Mouse (Mus musculus) midbrain, embryonic 15.5 days (tissue): ENCODE results near the gene Gsc2. TPM values are rescaled to one million over a fixed set of nuclear protein-coding genes. Genes with fewer than 3 reads are reported as not detected.

ENCODE experiments used
- ATAC-seq: fragments of 200-750 bp; cut with Nextera tagmentation; replicated peaks from 2 replicates; pipeline ENCODE4 v1.8.0; 2017; ENCODE audit warnings: moderate TSS enrichment
- H3K27ac ChIP-seq: fragments of 300-500 bp; sonication (generic); 2 replicates; pipeline ENCODE4 v1.5.1; 2015; ENCODE audit warnings: mild to moderate bottlenecking, inconsistent platforms
- H3K27me3 ChIP-seq: fragments of 300-500 bp; sonication (generic); replicated peaks from 2 replicates; pipeline ENCODE4 v1.6.1; 2015; ENCODE audit warnings: inconsistent platforms
- H3K36me3 ChIP-seq: fragments of 300-500 bp; sonication (generic); replicated peaks from 2 replicates; pipeline ENCODE4 v1.6.1; 2015; ENCODE audit warnings: inconsistent platforms
- H3K4me1 ChIP-seq: fragments of 300-500 bp; sonication (generic); 2 replicates; pipeline ENCODE4 v1.6.1; 2015; ENCODE audit warnings: inconsistent platforms
- H3K4me2 ChIP-seq: fragments of 300-500 bp; sonication (generic); 2 replicates; pipeline ENCODE4 v1.6.1; 2015; ENCODE audit warnings: inconsistent platforms, mild to moderate bottlenecking, moderate library complexity
- H3K4me3 ChIP-seq: fragments of 300-500 bp; sonication (generic); 2 replicates; pipeline ENCODE4 v1.5.1; 2015; ENCODE audit warnings: mild to moderate bottlenecking, inconsistent platforms
- H3K9ac ChIP-seq: fragments of 300-500 bp; sonication (generic); 2 replicates; pipeline ENCODE4 v1.6.1; 2015; ENCODE audit warnings: mild to moderate bottlenecking, inconsistent platforms
- H3K9me3 ChIP-seq: fragments of 300-500 bp; sonication (generic); 2 replicates; pipeline ENCODE4 v1.6.1; 2016; ENCODE audit warnings: inconsistent platforms
- WGBS: fragments of 180-500 bp; shearing (Covaris S2); methylation state at CpG from one replicate; pipeline ENCODE4 v1.1.7; 2015; ENCODE audit warnings: mixed read lengths; 5-methylcytosine and 5-hydroxymethylcytosine counted together
- polyA plus RNA-seq: library from polyadenylated mRNA; unstranded; fragments of >200 nt; fragmentation: Nextera tagmentation; extraction: Ambion mirVana; gene quantifications from 2 replicates; pipeline ENCODE4 v1.2.1, GENCODE M21; 2015

Gsc2 gene
- polyA plus RNA-seq, 1 experiment from 2014 or later, result 1.1 TPM

DNA sequence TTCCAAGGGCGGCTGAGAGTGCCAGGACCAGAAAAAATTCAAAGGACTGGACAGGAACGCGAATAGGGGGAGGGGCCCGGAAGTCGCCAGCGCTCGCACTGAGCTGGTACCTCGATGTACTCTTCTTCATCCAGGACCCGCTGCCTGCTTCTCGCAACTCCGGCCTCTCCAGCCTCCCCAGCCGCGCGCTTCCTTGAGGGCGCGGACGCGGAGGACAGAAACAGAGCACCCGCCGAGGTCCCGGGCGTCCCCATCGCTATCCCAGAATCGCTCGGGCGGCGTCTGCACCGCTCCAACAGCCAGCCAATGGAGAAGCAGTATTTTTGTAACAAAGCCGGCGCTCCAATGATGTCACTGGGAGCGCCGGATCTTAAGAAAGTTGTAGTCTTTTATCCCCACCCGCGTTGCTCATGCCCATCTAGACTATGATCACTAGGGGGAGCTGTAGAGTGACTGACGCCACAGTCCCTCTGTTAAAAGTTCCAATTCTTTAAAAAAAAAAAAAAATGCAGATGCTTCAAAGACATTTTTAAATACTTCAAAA lies 3.7 kb downstream of the Gsc2 start, which contains the start of gene Ess2:
Gene Ess2, minus strand, starts transcription at position 297 of the 544 bp plus-strand sequence.
- ATAC-seq, result peak; percentile 94
- Histone ChIP-seq H3K27me3 (peaks cover 46% of the 10 kb centered on the region), H3K9me3 (no peaks in the 10 kb centered on the region), H3K4me1 (peaks cover 24% of the 10 kb centered on the region), H3K4me3 (peak within 1 kb of the TSS; percentile 74), H3K9ac (peak within 1 kb of the TSS; percentile 79), H3K4me2 (peak within 1 kb of the TSS; percentile 77), H3K36me3 (peaks cover 21% of the 10 kb centered on the region), H3K27ac (peak within 1 kb of the TSS; percentile 75)
- WGBS, result under 1% methylated on average over 35 of the region's 35 CpGs

DNA sequence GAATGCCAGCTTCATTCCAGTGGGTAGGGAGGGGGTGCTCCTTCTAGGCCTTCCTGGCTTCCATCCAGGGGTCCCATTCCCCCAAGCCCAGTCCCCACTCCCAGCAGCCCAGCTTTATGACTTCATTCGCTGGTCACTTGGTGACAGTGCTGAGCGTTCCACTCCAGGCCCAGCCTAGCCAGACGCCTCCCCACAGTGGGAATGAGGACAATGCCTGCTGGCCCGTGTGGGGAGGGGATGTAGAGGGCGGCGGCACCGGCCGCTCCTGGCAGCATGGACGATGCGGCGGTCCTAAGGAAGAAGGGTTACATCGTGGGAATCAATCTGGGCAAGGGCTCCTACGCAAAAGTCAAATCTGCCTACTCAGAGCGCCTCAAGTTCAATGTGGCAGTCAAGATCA lies 16.4 kb downstream of the Gsc2 start, which contains the start of the genes Dgcr2 and Tssk2:
Gene Dgcr2, minus strand, starts transcription at position 101 of the 400 bp plus-strand sequence.
Gene Tssk2, plus strand, starts transcription at position 176 of the 400 bp plus-strand sequence.
- H3K9ac ChIP-seq, result no peak within 1 kb of the TSS
- WGBS, result 94% methylated on average over 14 of the region's 14 CpGs
- no peak within 1 kb of the TSS for H3K4me3 ChIP-seq
- ATAC-seq, result no peak
- no peaks in the 10 kb centered on the region for H3K4me1 ChIP-seq
- no peaks in the 10 kb centered on the region for H3K9me3 ChIP-seq
- H3K4me2 ChIP-seq, result no peak within 1 kb of the TSS
- H3K27ac ChIP-seq, result no peak within 1 kb of the TSS
- H3K36me3 ChIP-seq, result peaks cover 45% of the 10 kb centered on the region
- H3K27me3 ChIP-seq, result no peaks in the 10 kb centered on the region

DNA sequence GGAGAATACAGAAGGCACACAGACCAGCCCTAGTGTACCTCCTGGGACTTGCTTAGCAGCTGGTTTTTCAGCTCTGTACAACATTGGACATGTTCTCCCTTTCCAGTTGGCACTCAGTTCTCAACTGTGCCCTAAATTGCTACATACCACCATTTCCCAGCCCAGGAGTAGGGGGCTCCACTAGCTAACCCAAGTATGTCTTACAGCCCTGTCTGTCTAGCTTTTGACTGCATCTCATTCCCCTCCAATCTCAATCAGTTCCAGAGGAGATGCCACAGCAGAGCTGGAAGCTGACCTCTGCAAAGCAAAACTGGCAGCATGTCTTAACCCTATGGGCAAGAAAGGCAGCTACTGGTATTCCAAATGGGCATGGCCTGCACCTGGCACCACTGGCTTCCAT lies 18.8 kb downstream of the Gsc2 start:
- Histone ChIP-seq H3K9me3 (no peaks in the 10 kb centered on the region), H3K27me3 (no peaks in the 10 kb centered on the region), H3K4me3 (no peak overlapping the region), H3K4me2 (no peak overlapping the region), H3K36me3 (peaks cover 23% of the 10 kb centered on the region), H3K4me1 (peaks cover 6% of the 10 kb centered on the region), H3K9ac (no peak overlapping the region), H3K27ac (no peak overlapping the region)
- ATAC-seq, result no peak

DNA sequence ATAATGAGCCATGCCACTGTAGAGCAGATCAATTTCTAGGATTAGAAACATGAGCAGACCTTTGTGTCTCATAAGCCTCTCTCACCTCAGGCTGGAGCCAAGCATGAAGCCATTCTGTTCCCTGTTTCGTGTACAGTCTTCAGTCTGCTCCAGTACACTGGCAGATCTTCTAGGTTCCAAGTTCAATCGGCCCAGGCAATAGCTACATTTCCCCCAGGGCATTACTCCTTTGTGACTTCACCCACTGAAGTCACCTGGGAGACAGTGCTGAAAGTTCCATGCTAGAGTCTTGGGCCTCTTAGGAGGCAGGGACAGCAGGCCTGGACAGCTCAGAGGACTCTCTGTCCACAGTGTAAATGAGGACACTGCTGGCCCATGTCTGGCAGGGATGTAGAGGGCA lies 20.9 kb downstream of the Gsc2 start, which contains the start of gene Tssk1:
Gene Tssk1, plus strand, starts transcription at position 301 of the 400 bp plus-strand sequence.
- ATAC-seq, result no peak
- H3K4me3 ChIP-seq, result no peak within 1 kb of the TSS
- no peak within 1 kb of the TSS for H3K9ac ChIP-seq
- 79% methylated on average over 2 of the region's 2 CpGs for WGBS
- no peak within 1 kb of the TSS for H3K4me2 ChIP-seq
- peaks cover 5% of the 10 kb centered on the region; the same call in 1 of the 2 replicates for H3K36me3 ChIP-seq
- H3K27ac ChIP-seq, result no peak within 1 kb of the TSS
- peaks cover 20% of the 10 kb centered on the region for H3K4me1 ChIP-seq
- H3K27me3 ChIP-seq, result no peaks in the 10 kb centered on the region
- no peaks in the 10 kb centered on the region for H3K9me3 ChIP-seq

DNA sequence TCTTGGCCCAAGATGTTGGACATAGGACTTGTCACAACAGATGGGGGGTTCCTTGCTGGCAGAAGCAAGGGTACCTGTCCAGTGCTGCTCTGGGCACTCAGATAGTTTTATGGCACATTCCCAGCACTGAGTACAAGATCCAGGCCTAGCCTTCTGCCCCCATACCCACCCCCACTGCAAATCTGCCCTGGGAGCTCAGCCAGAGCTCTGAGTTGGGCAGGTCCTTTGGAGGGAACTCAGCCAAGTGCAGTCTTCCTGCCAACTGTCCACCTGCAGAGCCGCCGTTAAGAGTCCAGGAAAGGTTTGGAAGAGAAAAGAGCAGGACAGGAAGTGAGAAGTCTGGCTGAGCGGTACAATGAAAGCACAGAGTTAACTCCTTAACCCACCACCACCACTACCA lies 22.3 kb downstream of the Gsc2 start:
- H3K9me3 ChIP-seq, result no peaks in the 10 kb centered on the region
- H3K4me3 ChIP-seq, result no peak overlapping the region
- H3K36me3 ChIP-seq, result no peaks in the 10 kb centered on the region
- H3K9ac ChIP-seq, result no peak overlapping the region
- H3K27me3 ChIP-seq, result no peaks in the 10 kb centered on the region
- H3K27ac ChIP-seq, result no peak overlapping the region
- WGBS, result 81% methylated on average over 3 of the region's 3 CpGs
- 0 out of 2 replicates have a peak overlapping the region, but pooled peaks have one; percentile 53 for H3K4me2 ChIP-seq
- ATAC-seq, result no peak
- H3K4me1 ChIP-seq, result peaks cover 20% of the 10 kb centered on the region

DNA sequence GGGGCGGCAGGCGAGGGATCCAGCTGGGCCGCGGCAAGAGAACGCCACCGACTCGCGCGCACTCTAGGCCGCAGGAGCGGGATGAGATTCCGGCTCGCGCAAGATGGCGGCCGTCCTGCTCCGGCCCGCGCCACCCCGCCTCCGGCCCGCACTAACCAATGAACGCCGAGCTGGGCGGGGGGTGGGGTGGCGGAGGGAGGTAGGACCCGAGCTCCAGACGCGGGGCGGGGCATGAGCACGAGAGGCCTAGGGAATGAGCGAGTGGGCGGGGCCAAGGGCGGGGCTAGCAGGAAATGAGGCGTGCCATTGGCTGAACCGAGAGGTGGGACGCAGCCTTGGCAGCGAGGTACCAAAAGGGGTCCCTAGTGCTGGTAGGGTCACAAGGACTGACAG lies 23.3 kb downstream of the Gsc2 start, which contains the start of gene Gm20518:
Gene Gm20518, minus strand, starts transcription at position 105 of the 393 bp plus-strand sequence.
- WGBS, result under 1% methylated on average over 37 of the region's 38 CpGs
- no peaks in the 10 kb centered on the region for H3K27me3 ChIP-seq
- peak; percentile 97 for ATAC-seq

DNA sequence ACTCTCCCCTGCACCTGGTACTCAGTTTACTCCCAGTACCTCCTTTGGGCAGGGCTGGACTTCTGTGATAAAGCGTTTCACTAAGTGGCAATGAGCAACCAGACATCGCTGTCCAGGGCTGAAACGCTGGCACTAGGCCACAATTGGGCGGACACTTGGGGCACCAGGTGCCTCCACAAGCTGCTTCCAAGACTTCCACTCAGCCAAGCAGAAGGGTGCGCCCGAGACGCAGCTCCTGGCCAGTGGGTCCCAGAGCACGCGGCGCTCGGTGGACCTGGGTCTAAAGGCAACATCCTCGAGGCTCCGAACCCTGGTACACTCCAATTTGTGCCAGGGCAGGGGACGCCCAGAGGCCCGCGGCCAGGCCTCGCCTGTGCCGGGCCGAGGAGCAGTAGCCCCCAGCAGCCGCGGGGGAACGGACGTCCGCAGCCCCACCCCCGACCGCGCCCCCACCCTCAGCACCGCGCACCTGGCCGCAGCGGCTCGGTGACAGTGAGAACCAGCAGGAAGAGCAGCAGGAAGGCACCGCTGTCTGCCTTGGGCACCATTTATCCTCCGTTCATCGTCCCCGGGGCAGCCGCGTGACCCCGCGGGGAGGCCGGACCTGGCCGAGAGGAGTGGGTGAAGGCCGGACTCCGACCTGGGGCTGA lies 23.8 kb downstream of the Gsc2 start:
- under 1% methylated on average over 44 of the region's 44 CpGs for WGBS
- peaks cover 27% of the 10 kb centered on the region for H3K4me1 ChIP-seq
- peak; percentile 68 for ATAC-seq

More for the DNA sequence above, 23.3 kb downstream of the Gsc2 start, which contains the start of gene Gm20518:
- Histone ChIP-seq H3K4me2 (peak within 1 kb of the TSS; percentile 80), H3K4me1 (peaks cover 24% of the 10 kb centered on the region), H3K27ac (peak within 1 kb of the TSS; percentile 97), H3K36me3 (no peaks in the 10 kb centered on the region), H3K9ac (peak within 1 kb of the TSS; percentile 98), H3K9me3 (no peaks in the 10 kb centered on the region), H3K4me3 (peak within 1 kb of the TSS; percentile 78)

DNA sequence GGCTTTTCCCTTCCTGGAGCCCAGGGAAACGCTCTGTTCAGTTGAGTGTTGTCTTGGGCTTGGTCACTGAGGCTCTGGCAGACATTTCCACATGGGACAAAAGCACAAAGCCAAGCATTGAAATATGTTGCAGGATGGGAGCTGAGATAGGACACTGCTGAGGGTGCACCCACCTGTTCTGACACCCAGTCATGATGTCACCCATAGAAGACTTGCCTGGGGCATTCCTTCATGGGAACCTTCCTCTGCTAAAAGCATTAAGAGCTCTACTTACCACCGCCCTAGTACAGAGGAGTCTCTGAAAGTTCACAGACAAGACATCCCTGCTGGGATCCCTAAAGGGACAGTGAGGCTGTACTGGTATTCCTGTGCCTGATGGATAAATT lies 24.5 kb downstream of the Gsc2 start:
- Histone ChIP-seq H3K4me1 (peaks cover 30% of the 10 kb centered on the region), H3K27ac (peak overlapping the region; percentile 97; the same call in 1 of the 2 replicates), H3K9me3 (no peaks in the 10 kb centered on the region), H3K9ac (peak overlapping the region; percentile 98), H3K4me3 (peak overlapping the region; percentile 78), H3K4me2 (peak overlapping the region; percentile 80), H3K36me3 (no peaks in the 10 kb centered on the region), H3K27me3 (no peaks in the 10 kb centered on the region)
- ATAC-seq, result no peak
- 50% methylated on average over 2 of the region's 2 CpGs for WGBS

More for the DNA sequence above, 23.8 kb downstream of the Gsc2 start:
- Histone ChIP-seq H3K36me3 (no peaks in the 10 kb centered on the region), H3K27ac (peak overlapping the region; percentile 97), H3K9ac (peak overlapping the region; percentile 98), H3K27me3 (no peaks in the 10 kb centered on the region), H3K4me2 (peak overlapping the region; percentile 80), H3K4me3 (peak overlapping the region; percentile 78), H3K9me3 (no peaks in the 10 kb centered on the region)

DNA sequence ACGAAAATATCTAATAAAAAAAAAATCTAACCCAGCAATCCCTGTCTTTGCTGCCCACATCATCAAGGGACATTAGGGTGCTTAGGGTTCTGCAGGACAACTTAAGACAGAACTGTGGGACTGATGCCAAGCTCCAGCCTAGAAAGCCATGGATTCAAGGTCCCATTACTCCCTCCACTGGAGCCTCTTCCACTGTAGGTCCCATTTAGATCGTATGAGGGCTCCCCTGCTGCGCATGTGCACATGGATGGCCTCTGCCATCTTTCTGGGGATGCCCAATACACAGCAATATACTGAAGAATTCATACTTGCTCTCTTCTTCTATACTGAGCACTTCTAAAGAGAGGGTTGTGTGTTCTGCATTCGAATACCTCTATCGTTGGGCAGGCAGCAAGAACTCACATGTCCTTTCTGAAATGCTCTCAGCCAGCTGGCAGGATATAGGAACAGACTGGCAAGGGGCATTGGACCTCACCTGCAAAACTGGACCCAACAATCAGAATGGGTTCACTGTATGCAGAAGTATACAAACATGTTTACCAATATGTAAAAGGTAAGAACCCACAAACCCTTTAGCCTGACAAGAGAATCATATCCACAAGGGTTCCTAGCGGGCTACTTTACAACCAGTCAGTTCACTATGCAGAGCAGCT lies 25.0 kb downstream of the Gsc2 start:
- 85% methylated on average over 6 of the region's 6 CpGs for WGBS
- no peak for ATAC-seq

DNA sequence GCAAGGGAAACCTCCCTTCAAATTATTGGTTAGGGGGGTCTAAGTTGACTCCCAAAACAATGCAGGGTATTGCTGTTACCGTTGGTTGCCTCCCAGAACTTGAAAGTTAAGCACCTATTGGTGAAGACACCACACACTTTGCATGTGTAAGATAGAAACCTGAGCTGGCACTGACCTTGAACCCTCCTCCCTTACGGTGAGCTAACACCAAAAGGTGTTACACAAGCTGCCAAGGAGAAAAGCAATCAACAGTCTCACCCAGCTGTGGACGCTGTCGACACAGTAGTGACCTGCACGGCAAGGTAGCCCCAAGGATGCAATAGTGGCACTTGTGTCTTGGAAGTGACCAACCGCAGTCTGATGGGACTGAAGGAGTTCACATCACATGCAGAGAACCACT lies 30.7 kb downstream of the Gsc2 start:
- no peak for ATAC-seq

More for the DNA sequence above, 25.0 kb downstream of the Gsc2 start:
- peak overlapping the region; percentile 80 for H3K4me2 ChIP-seq
- H3K9ac ChIP-seq, result peak overlapping the region; percentile 98
- H3K4me3 ChIP-seq, result peak overlapping the region; percentile 78
- H3K27me3 ChIP-seq, result no peaks in the 10 kb centered on the region
- H3K27ac ChIP-seq, result no peak overlapping the region
- peaks cover 30% of the 10 kb centered on the region for H3K4me1 ChIP-seq
- no peaks in the 10 kb centered on the region for H3K36me3 ChIP-seq
- no peaks in the 10 kb centered on the region for H3K9me3 ChIP-seq

DNA sequence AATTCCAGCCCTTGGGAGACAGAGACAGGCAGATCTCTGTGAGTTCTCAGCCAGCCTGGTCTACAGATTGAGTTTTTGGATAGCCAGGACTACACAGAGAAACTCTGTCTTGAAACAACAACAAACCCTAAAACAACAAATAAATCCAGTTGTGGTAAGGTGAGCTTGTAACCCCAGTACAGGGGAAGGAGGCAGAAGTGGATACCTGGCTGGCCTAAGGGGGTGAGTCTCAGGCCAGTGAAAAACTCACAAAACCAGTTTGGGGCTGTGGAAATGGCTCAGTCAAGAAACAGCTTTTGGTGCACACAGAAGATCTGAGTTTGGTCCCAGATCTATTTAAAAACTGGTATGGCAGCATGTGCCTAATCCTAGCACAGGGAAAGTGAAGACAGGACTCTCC lies 32.7 kb downstream of the Gsc2 start:
- Histone ChIP-seq H3K9ac (no peak overlapping the region), H3K4me3 (no peak overlapping the region), H3K4me2 (no peak overlapping the region), H3K27me3 (no peaks in the 10 kb centered on the region), H3K27ac (no peak overlapping the region), H3K36me3 (no peaks in the 10 kb centered on the region), H3K9me3 (no peaks in the 10 kb centered on the region), H3K4me1 (peaks cover 13% of the 10 kb centered on the region)
- ATAC-seq, result no peak

More for the DNA sequence above, 30.7 kb downstream of the Gsc2 start:
- Histone ChIP-seq H3K4me2 (no peak overlapping the region), H3K9me3 (no peaks in the 10 kb centered on the region), H3K9ac (no peak overlapping the region), H3K4me3 (no peak overlapping the region), H3K4me1 (peaks cover 13% of the 10 kb centered on the region), H3K27ac (no peak overlapping the region), H3K27me3 (no peaks in the 10 kb centered on the region), H3K36me3 (no peaks in the 10 kb centered on the region)
- 92% methylated on average over 6 of the region's 6 CpGs for WGBS

DNA sequence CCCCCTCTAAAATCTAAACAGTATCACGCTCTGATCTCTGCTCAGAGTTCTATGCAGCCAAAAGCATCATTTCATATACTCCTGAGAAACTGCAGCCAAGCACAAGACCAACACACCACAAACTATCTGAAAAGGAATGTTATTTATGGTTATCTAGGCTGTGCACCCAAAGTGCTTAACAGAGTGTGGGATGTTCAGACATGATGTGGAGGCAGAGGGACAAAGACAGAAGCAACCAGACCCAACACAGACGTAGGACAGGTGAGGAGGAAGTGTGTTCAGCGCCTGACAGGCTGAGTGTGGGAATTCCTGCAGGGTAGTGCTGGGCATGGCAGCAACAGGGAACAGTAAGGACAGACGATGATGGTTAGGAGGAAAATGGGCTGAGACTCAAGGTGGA lies 35.3 kb downstream of the Gsc2 start:
- no peak for ATAC-seq
- H3K9ac ChIP-seq, result no peak overlapping the region
- WGBS, result 90% methylated on average over 4 of the region's 4 CpGs

More for the DNA sequence above, 35.3 kb downstream of the Gsc2 start:
- Histone ChIP-seq H3K4me2 (no peak overlapping the region), H3K27ac (no peak overlapping the region), H3K4me3 (no peak overlapping the region), H3K27me3 (no peaks in the 10 kb centered on the region), H3K9me3 (no peaks in the 10 kb centered on the region), H3K4me1 (0 out of 2 replicates have a peak, but pooled peaks cover 3% of the 10 kb centered on the region), H3K36me3 (no peaks in the 10 kb centered on the region)
